Mouse (Mus musculus) activated CD4-positive, CD25-positive, alpha-beta regulatory T cell, adult 4 months (primary cell): ENCODE data around the gene Cd34. TPM values are rescaled to one million over a fixed set of nuclear protein-coding genes. Genes with fewer than 3 reads are reported as not detected.

Experiments
- polyA plus RNA-seq, 2 experiments: library from polyadenylated mRNA; unstranded; fragments of 100-300 nt; shearing (Covaris generic); gene quantifications; one replicate each; pipeline ENCODE4 v1.2.1; 2017

The Cd34 gene
- polyA plus RNA-seq, 2 experiments from 2014 or later: 0.26 to 0.48 TPM

Other genes starting within 250 kb of the Cd34 start
- 1 to 10 TPM; 3.0 to 3.2 TPM for gene Cd46, start 153.4 kb downstream of the Cd34 start, polyA plus RNA-seq
- 100 to 1,000 TPM; 159 to 160 TPM for gene Cr1l, start 192.8 kb downstream of the Cd34 start, polyA plus RNA-seq
- 1 to 10 TPM; 2.0 to 4.0 TPM for gene Cr2, start 237.9 kb downstream of the Cd34 start, polyA plus RNA-seq